Mouse (Mus musculus): Measurements from ENCODE around the gene Nebl.

DNA sequence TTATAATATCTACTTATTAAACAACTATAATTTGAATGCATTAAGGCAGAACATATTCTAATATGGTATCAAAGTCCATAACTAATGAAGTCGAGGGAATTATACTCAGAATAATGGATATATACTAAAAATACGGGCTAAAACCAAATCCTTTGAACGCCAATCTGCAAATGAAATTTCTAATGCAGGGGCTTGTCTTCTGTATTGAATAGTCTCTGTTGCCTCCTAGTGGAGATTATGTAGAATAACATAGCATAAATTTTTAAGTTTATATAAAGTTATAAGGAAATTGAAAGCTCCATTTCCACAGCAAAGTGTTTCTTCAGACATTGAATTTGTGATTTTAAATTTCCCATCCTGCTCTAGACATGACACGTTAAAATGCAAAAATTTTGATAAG, 315.9 kb downstream of the Nebl start:
- TF ChIP-seq POLR2A (IDR thresholded peaks at IDR 0.05; ENCODE audit: insufficient read depth, low read length): no peak
- TF ChIP-seq CTCF (IDR thresholded peaks at IDR 0.05; ENCODE audit: low read depth, low read length): no peak
- TF ChIP-seq EP300 (IDR thresholded peaks at IDR 0.05; ENCODE audit: insufficient read depth, low read depth, low read length): no peak
